Mouse (Mus musculus) embryo, embryonic 9.5 days (tissue): ENCODE data around the gene Ptpa.

Experiments used
- DNase-seq: peaks from one replicate; pipeline ENCODE4 v3.0.0-alpha.2; 2017; ENCODE audit errors: extremely low spot score

Ptpa gene

GRCm38 (mm10) chr2:30437791-30438190, 22.0 kb downstream of the Ptpa start:
- no peak for DNase-seq

- DNase-seq: no peak
Observed at GRCm38 (mm10) chr2:30439631-30440030, 23.8 kb downstream of the Ptpa start.

- no peak for DNase-seq
Observed at GRCm38 (mm10) chr2:30440211-30440700, 24.4 kb downstream of the Ptpa start.

DNA sequence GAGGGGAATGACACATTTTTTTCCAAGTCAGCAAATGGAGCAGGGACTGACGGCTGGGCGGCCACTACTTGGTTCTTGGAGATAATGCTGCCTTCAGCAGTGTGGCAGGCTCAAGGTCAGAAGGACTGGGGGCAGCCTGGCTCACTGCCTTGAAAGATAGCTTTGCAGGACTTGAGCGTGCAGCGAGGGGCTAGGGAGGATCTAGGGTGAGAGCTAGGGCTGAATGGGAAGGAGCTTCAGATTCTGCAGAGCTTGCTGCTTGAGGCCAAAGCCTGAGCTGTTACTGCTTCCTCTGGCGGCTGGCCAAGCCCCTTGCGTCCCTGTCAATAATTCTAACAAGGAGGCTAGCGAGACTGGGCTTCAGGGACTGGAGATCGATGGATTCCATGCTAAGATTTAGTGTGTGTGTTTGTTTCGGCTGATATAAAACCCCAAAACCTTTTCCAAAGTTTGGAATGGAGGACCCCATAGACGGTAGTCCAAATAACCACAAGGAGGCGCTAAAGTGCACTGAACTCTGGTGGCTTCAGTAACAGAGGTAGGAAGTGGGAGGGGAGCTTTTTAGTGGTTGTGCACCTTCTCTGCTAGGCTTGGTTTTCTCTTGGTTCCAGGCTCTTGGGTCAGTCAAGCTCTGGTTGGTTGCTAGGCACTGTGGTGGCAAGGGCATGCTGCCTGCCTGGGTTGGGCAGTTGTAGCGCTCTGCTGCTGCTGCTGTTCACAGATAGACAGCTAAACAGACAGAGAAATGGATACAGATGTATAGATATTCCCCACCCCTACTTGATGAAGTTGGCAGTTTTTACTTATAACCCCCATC, 25.1 kb downstream of the Ptpa start:
- peak; percentile 76 for DNase-seq

GRCm38 (mm10) chr2:30441518-30442497, 26.0 kb downstream of the Ptpa start:
- peak; percentile 90 for DNase-seq

- DNase-seq: no peak
Observed at GRCm38 (mm10) chr2:30442498-30442890, 26.7 kb downstream of the Ptpa start.

DNA sequence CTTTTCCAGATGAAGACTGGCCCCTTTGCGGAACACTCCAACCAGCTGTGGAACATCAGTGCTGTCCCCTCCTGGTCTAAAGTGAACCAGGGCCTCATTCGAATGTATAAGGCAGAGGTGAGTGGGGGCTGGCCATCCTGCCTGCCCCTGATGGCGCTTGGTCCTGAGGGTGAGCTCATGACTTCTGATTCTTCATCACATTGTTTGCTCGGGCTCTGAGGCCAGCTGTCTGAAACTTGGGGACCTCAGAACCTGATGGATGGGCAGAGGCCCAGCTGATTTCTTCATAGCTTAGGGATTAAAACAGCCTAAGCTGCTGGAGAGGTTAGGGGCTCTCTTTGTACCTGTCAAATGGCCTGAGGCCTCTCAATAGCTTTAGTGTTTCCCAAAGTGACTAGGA, 27.4 kb downstream of the Ptpa start:
- no peak for DNase-seq

- DNase-seq: no peak
Observed at GRCm38 (mm10) chr2:30444006-30444405, 28.2 kb downstream of the Ptpa start.

GRCm38 (mm10) chr2:30444450-30444849, 28.6 kb downstream of the Ptpa start:
- no peak for DNase-seq

DNA sequence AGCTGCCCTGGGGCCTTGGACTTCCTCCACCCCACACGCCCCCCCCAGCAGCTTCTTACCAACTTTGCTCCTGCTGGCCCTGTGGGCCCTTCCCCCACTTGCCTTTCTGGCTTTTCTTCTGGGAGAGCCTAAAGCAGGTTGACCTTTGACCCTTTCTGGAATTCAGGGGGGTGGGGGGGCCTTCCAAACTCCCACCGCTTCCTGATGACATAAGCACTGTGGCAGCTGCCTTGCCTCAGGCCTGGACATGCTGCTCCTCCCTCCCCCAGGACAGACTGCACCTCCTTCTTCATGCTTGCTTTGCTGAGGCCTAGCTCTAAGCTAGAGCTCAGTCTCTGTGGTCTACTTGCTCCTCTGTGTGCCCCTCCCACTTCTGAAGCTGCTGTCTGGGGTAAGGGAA, 29.5 kb downstream of the Ptpa start:
- peak; percentile 89 for DNase-seq

DNA sequence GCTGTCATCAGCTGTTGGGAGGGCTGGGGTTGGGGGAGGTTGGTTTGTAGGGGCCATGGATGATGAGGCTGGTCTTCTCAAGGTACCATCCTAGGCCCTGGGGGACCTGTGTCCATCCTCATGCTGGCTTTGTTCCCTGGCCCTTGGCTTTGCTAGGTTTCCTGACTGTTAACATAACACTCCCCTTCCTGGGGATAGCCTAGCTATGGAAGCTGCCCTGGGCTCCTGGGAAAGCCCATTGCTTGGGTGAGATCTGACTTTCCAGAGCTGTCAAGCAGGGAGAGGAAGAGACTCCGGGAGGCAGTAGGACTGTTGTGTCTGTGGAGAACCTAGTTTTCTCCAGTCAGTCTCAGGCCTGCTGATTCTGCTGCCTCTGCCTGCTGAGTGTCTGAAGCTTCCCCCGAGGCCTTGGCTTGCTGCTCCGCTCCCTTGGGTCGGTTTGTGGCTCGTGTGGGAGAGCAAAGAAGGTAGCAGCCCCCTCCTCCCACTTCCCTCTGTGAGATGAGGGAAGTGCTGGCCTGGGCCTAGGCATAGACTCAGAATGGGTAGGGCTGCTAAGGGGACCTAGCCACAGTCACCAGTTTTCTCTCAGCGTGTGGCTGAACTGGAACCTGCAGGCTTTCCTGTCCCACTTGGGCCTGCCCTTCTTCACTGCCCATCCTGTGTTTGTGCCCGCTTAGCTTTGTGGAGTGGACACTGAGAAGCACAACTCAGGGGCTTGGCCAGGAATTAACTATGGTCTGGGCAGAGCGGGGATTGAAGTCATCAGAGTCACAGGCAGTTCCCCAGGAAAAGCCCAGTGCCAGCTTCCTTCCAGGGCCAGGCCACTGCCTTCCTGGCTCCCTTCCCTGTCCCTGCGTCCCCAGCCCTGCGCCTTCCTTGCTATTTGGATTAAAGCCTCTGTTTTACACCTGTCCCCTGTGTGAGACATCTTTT, 31.3 kb downstream of the Ptpa start:
- DNase-seq: no peak

DNA sequence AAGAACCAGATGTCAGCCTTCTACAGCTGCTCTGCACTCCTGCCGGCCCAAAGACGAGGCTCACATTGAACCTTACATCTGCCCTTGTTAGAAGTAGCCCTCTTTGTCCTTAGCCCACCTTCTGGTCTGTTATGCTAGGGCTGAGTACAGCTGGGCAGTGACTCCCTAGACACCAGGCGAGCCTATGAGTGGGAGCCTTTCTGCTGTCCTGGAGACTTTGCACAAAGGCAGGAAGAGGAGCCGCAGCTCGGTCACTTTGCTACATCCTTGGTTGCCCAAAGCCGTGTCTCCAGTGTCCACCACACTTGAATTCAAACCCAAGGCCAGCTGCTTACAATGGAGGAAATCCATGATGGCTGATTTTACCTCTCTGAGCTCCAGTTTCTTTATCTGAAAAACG, 32.5 kb downstream of the Ptpa start:
- no peak for DNase-seq

- no peak for DNase-seq
Observed at GRCm38 (mm10) chr2:30450530-30450929, 34.7 kb downstream of the Ptpa start.

- no peak for DNase-seq
Observed at GRCm38 (mm10) chr2:30451525-30451924, 35.7 kb downstream of the Ptpa start.

DNA sequence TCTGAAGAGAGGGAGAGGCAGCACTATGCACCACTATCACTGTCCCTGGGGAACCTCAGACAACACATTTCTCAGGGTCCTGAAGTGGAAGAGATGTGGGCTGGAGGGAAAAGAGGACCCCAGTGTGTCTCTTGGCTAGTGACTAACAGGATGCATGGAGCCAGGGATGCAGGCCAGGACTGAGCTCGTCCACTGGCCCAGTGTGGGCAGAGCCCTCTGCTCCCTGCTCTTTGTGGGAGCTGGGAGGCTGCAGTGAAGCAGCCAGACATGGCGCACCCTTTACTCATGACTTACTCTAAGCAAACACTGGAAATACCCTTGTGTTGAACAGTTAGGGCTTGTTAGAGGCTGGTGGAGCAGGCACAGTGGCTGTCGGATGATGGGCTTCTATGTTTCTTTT, 37.7 kb downstream of the Ptpa start:
- DNase-seq: no peak

- DNase-seq: no peak
Observed at GRCm38 (mm10) chr2:30454587-30454986, 38.7 kb downstream of the Ptpa start.

GRCm38 (mm10) chr2:30456104-30456980, 40.5 kb downstream of the Ptpa start:
- no peak for DNase-seq

DNA sequence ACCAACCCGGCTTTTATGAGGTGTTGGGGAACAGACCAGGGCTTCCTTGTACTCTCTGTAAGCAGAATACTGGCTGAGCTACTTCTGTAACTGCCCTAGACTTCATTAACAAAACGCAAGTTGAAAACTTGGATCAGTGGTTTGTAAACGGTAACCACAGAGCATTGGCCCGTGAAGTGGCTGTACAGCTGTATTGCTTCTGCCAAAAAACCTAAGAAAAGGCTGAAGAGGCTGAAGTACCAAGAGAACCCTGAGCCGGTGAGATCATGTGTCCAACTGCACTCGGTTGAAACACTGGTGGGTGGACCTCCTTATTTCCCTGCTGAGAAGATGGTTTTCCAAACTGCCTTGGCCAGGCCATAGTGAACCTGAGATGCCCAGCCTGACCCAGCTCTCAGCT, 42.5 kb downstream of the Ptpa start:
- no peak for DNase-seq

DNA sequence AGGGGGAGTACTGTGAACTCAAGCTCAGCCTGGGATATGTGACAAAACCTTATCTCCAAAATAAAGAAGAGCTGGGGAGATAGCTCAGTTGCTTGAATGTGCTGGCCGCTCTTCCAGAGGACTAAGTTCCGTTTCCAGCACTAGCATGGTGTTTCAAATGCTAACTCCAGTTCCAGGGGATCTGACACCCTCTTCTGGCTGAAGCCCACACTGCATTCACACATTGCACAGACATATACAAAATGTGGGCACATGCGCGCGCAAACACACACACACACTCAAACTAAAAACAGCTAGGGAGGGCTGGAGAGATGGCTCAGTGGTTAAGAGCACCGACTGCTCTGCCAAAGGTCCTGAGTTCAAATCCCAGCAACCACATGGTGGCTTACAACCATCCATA, 43.4 kb downstream of the Ptpa start:
- DNase-seq: no peak

GRCm38 (mm10) chr2:30463341-30463761, 47.5 kb downstream of the Ptpa start:
- DNase-seq: no peak
